Mouse (Mus musculus): ENCODE results near the gene Stk4. TPM values are rescaled to one million over a fixed set of nuclear protein-coding genes. Genes with fewer than 3 reads are reported as not detected.

The Stk4 gene
- total RNA-seq, 2 experiments from 2014 or later = 17.0 to 20.4 TPM

- intact Hi-C loops (cut with DNase I) = no loop called here
- DNase-seq = no peak
These were observed 129.7 kb downstream of the Stk4 start, which contains the start of gene Wfdc15a for GRCm38 (mm10) chr2:164199626-164200327. Gene Wfdc15a (minus strand): TSS chr2:164200130.

Other genes starting within 250 kb of the Stk4 start
- gene Ccn5, start 249.5 kb upstream of the Stk4 start, total RNA-seq (2021) = under 1 TPM; 0.29 to 0.88 TPM
- not detected for gene Kcnk15, start 216.7 kb upstream of the Stk4 start, total RNA-seq (2021)
- under 1 TPM; 0.10 to 0.15 TPM for gene Rims4, start 151.6 kb upstream of the Stk4 start, total RNA-seq (2021)
- 10 to 100 TPM; 93.5 to 98.0 TPM for gene Ywhab, start 75.4 kb upstream of the Stk4 start, total RNA-seq (2021)
- under 1 TPM; 0.79 to 0.83 TPM for gene Pabpc1l, start 44.9 kb upstream of the Stk4 start, total RNA-seq (2021)
- gene Tomm34, start 847 bp downstream of the Stk4 start, total RNA-seq (2021) = 10 to 100 TPM; 19.3 to 19.9 TPM
- gene Kcns1, start 100.8 kb downstream of the Stk4 start, total RNA-seq (2021) = not detected
- not detected for gene Wfdc5, start 112.4 kb downstream of the Stk4 start, total RNA-seq (2021)
- gene Wfdc12, start 120.3 kb downstream of the Stk4 start, total RNA-seq (2021) = not detected
- not detected for gene Wfdc15a, start 129.8 kb downstream of the Stk4 start, total RNA-seq (2021)
- gene Wfdc15b, start 151.3 kb downstream of the Stk4 start, total RNA-seq (2021) = not detected
- not detected for gene Svs2, start 168.1 kb downstream of the Stk4 start, total RNA-seq (2021)
- not detected for gene Svs3b, start 186.3 kb downstream of the Stk4 start, total RNA-seq (2021)
- not detected for gene Svs4, start 208.1 kb downstream of the Stk4 start, total RNA-seq (2021)
- gene Svs3a, start 218.9 kb downstream of the Stk4 start, total RNA-seq (2021) = not detected
- gene Svs6, start 246.4 kb downstream of the Stk4 start, total RNA-seq (2021) = not detected